Mouse (Mus musculus): Measurements from ENCODE around the gene Dpp9. TPM values are rescaled to one million over a fixed set of nuclear protein-coding genes. Genes with fewer than 3 reads are reported as not detected.
A peak's percentile ranks its signal among the peaks of the same experiment; 100 is the strongest.
"Not testable (repeated sequence)": the region's sequence is repeated elsewhere in the genome, so short reads cannot be mapped to it uniquely, and the experiment has no call there.

The Dpp9 gene
- polyA plus RNA-seq, 1 experiment from 2014 or later = 23.4 TPM

DNA sequence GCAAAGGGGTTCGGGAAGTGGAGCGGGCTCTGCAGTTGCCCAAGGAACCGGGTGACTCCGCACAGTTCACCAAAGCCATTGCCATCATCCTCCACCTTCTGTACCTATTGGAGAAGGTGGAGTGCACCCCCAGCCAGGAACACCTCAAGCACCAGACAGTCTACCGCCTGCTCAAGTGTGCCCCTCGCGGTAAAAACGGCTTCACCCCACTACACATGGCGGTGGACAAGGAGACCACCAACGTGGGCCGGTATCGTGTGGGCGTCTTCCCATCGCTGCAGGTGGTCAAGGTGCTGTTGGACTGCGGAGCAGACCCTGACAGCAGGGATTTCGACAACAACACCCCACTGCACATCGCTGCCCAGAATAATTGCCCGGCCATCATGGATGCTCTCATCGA lies 39.6 kb upstream of the Dpp9 start:
- not testable (repeated sequence) for H3K27ac ChIP-seq (ENCODE audit: low read length); H3K9me3 ChIP-seq (replicated peaks; ENCODE audit: control insufficient read depth, low read length); H3K9ac ChIP-seq (ENCODE audit: low read length); H3K27me3 ChIP-seq (ENCODE audit: control insufficient read depth, insufficient read depth, low read length); ATAC-seq (replicated peaks; ENCODE audit: extremely low read depth, insufficient read depth, low FRiP score)
- Histone ChIP-seq H3K4me3 (ENCODE audit: low read length) (peak overlapping the region; percentile 76), H3K36me3 (ENCODE audit: control insufficient read depth, insufficient read depth) (peaks cover 22% of the 10 kb centered on the region), H3K4me2 (ENCODE audit: low read depth, low read length) (peak overlapping the region; percentile 95), H3K4me1 (ENCODE audit: control insufficient read depth, insufficient read depth, low read length) (peaks cover 61% of the 10 kb centered on the region)
- 89% methylated on average over 19 of the region's 19 CpGs for WGBS

GRCm38 (mm10) chr17:56257181-56257894 lies 38.6 kb upstream of the Dpp9 start:
- Histone ChIP-seq H3K9ac (ENCODE audit: low read length) (peak overlapping the region; percentile 85), H3K4me3 (ENCODE audit: low read length) (peak overlapping the region; percentile 76), H3K27ac (ENCODE audit: low read length) (peak overlapping the region; percentile 92), H3K27me3 (ENCODE audit: control insufficient read depth, insufficient read depth, low read length) (no peaks in the 10 kb centered on the region), H3K36me3 (ENCODE audit: control insufficient read depth, insufficient read depth) (peaks cover 22% of the 10 kb centered on the region), H3K4me1 (ENCODE audit: control insufficient read depth, insufficient read depth, low read length) (peaks cover 52% of the 10 kb centered on the region), H3K4me2 (ENCODE audit: low read depth, low read length) (peak overlapping the region; percentile 95), H3K9me3 (replicated peaks; ENCODE audit: control insufficient read depth, low read length) (no peaks in the 10 kb centered on the region)
- no peak for ATAC-seq (replicated peaks; ENCODE audit: extremely low read depth, insufficient read depth, low FRiP score)
- WGBS = 5% methylated on average over 57 of the region's 58 CpGs

- Histone ChIP-seq H3K4me2 (ENCODE audit: low read depth, low read length) (peak within 1 kb of the TSS; percentile 95), H3K27me3 (ENCODE audit: control insufficient read depth, insufficient read depth, low read length) (no peaks in the 10 kb centered on the region), H3K4me1 (ENCODE audit: control insufficient read depth, insufficient read depth, low read length) (peaks cover 43% of the 10 kb centered on the region), H3K27ac (ENCODE audit: low read length) (peak within 1 kb of the TSS; percentile 99), H3K4me3 (ENCODE audit: low read length) (peak within 1 kb of the TSS; percentile 76), H3K36me3 (ENCODE audit: control insufficient read depth, insufficient read depth) (peaks cover 19% of the 10 kb centered on the region), H3K9me3 (replicated peaks; ENCODE audit: control insufficient read depth, low read length) (no peaks in the 10 kb centered on the region), H3K9ac (ENCODE audit: low read length) (peak within 1 kb of the TSS; percentile 85)
- WGBS = under 1% methylated on average over 28 of the region's 28 CpGs
- ATAC-seq (replicated peaks; ENCODE audit: extremely low read depth, insufficient read depth, low FRiP score) = peak; percentile 86
Measured at GRCm38 (mm10) chr17:56256239-56256881, 37.7 kb upstream of the Dpp9 start, which contains the start of gene Fem1a. Gene Fem1a (plus strand): TSS chr17:56256810.

- Histone ChIP-seq H3K9ac (ENCODE audit: low read length) (peak overlapping the region; percentile 82), H3K36me3 (ENCODE audit: control insufficient read depth, insufficient read depth) (peaks cover 19% of the 10 kb centered on the region), H3K9me3 (replicated peaks; ENCODE audit: control insufficient read depth, low read length) (no peaks in the 10 kb centered on the region), H3K4me1 (ENCODE audit: control insufficient read depth, insufficient read depth, low read length) (peaks cover 38% of the 10 kb centered on the region), H3K4me2 (ENCODE audit: low read depth, low read length) (peak overlapping the region; percentile 91), H3K27me3 (ENCODE audit: control insufficient read depth, insufficient read depth, low read length) (no peaks in the 10 kb centered on the region), H3K27ac (ENCODE audit: low read length) (peak overlapping the region; percentile 99), H3K4me3 (ENCODE audit: low read length) (peak overlapping the region; percentile 73)
- peak; percentile 92 for ATAC-seq (replicated peaks; ENCODE audit: extremely low read depth, insufficient read depth, low FRiP score)
- under 1% methylated on average over 32 of the region's 32 CpGs for WGBS
Measured at GRCm38 (mm10) chr17:56255863-56256238, 37.1 kb upstream of the Dpp9 start.

GRCm38 (mm10) chr17:56255429-56255828 lies 36.7 kb upstream of the Dpp9 start:
- no peak for ATAC-seq (replicated peaks; ENCODE audit: extremely low read depth, insufficient read depth, low FRiP score)
- 20% methylated on average over 9 of the region's 9 CpGs for WGBS
- H3K9me3 ChIP-seq (replicated peaks; ENCODE audit: control insufficient read depth, low read length) = no peaks in the 10 kb centered on the region
- H3K36me3 ChIP-seq (ENCODE audit: control insufficient read depth, insufficient read depth) = peaks cover 16% of the 10 kb centered on the region
- peaks cover 34% of the 10 kb centered on the region for H3K4me1 ChIP-seq (ENCODE audit: control insufficient read depth, insufficient read depth, low read length)
- peak overlapping the region; percentile 21 for H3K4me3 ChIP-seq (ENCODE audit: low read length)
- H3K9ac ChIP-seq (ENCODE audit: low read length) = no peak overlapping the region
- no peaks in the 10 kb centered on the region for H3K27me3 ChIP-seq (ENCODE audit: control insufficient read depth, insufficient read depth, low read length)
- peak overlapping the region; percentile 91 for H3K4me2 ChIP-seq (ENCODE audit: low read depth, low read length)
- H3K27ac ChIP-seq (ENCODE audit: low read length) = peak overlapping the region; percentile 99

GRCm38 (mm10) chr17:56254695-56255094 lies 36.0 kb upstream of the Dpp9 start:
- Histone ChIP-seq H3K27me3 (ENCODE audit: control insufficient read depth, insufficient read depth, low read length) (no peaks in the 10 kb centered on the region), H3K4me1 (ENCODE audit: control insufficient read depth, insufficient read depth, low read length) (peaks cover 27% of the 10 kb centered on the region), H3K4me2 (ENCODE audit: low read depth, low read length) (no peak overlapping the region), H3K9ac (ENCODE audit: low read length) (no peak overlapping the region), H3K4me3 (ENCODE audit: low read length) (no peak overlapping the region), H3K9me3 (replicated peaks; ENCODE audit: control insufficient read depth, low read length) (no peaks in the 10 kb centered on the region), H3K36me3 (ENCODE audit: control insufficient read depth, insufficient read depth) (peaks cover 9% of the 10 kb centered on the region), H3K27ac (ENCODE audit: low read length) (no peak overlapping the region)
- 70% methylated on average over 4 of the region's 4 CpGs for WGBS
- no peak for ATAC-seq (replicated peaks; ENCODE audit: extremely low read depth, insufficient read depth, low FRiP score)

GRCm38 (mm10) chr17:56251136-56251829 lies 32.6 kb upstream of the Dpp9 start:
- Histone ChIP-seq H3K4me1 (ENCODE audit: control insufficient read depth, insufficient read depth, low read length) (0 out of 2 replicates have a peak, but pooled peaks cover 4% of the 10 kb centered on the region), H3K4me2 (ENCODE audit: low read depth, low read length) (no peak overlapping the region), H3K9me3 (replicated peaks; ENCODE audit: control insufficient read depth, low read length) (no peaks in the 10 kb centered on the region), H3K9ac (ENCODE audit: low read length) (no peak overlapping the region), H3K4me3 (ENCODE audit: low read length) (no peak overlapping the region), H3K27me3 (ENCODE audit: control insufficient read depth, insufficient read depth, low read length) (no peaks in the 10 kb centered on the region), H3K27ac (ENCODE audit: low read length) (no peak overlapping the region), H3K36me3 (ENCODE audit: control insufficient read depth, insufficient read depth) (no peaks in the 10 kb centered on the region)
- no peak for ATAC-seq (replicated peaks; ENCODE audit: extremely low read depth, insufficient read depth, low FRiP score)
- 24% methylated on average over 6 of the region's 6 CpGs for WGBS

DNA sequence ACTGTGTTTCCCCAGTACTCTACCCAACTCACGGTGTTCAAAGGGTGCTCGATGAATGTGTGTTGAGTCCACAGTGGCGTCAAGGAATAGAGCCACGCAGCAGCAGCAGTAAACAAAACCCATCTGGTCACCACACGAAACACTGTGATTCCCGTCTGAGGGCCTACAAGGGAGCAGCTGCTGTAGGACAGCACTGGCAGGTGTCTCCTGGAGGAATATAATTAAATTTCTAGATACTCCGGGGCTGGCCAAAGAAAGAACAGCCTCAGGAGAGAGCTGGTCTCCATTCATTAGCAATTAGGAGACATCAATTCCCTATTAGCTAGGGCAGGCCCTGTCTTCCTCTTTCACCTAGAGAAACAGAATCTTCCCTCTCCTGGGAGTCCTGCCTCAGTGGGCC lies 26.9 kb upstream of the Dpp9 start:
- Histone ChIP-seq H3K27ac (ENCODE audit: low read length) (no peak overlapping the region), H3K9ac (ENCODE audit: low read length) (no peak overlapping the region), H3K9me3 (replicated peaks; ENCODE audit: control insufficient read depth, low read length) (no peaks in the 10 kb centered on the region), H3K4me3 (ENCODE audit: low read length) (no peak overlapping the region), H3K27me3 (ENCODE audit: control insufficient read depth, insufficient read depth, low read length) (peaks cover 12% of the 10 kb centered on the region), H3K4me2 (ENCODE audit: low read depth, low read length) (no peak overlapping the region), H3K36me3 (ENCODE audit: control insufficient read depth, insufficient read depth) (no peaks in the 10 kb centered on the region), H3K4me1 (ENCODE audit: control insufficient read depth, insufficient read depth, low read length) (no peaks in the 10 kb centered on the region)
- WGBS = 65% methylated on average over 7 of the region's 7 CpGs
- ATAC-seq (replicated peaks; ENCODE audit: extremely low read depth, insufficient read depth, low FRiP score) = no peak
